Mouse (Mus musculus): ENCODE results near the gene Fkbp10. TPM values are rescaled to one million over a fixed set of nuclear protein-coding genes. Genes with fewer than 3 reads are reported as not detected.

The Fkbp10 gene
- not detected for polyA plus RNA-seq (2017; shearing (Covaris generic))

GRCm38 (mm10) chr11:100414914-100415822 lies at the start of gene Fkbp10:
Gene Fkbp10, plus strand, starts transcription at chr11:100415697.
- ATAC-seq = no peak

GRCm38 (mm10) chr11:100369145-100369544 lies 46.4 kb upstream of the Fkbp10 start:
- ATAC-seq = no peak

- ATAC-seq = no peak
These were observed 45.7 kb upstream of the Fkbp10 start for GRCm38 (mm10) chr11:100369822-100370221.

GRCm38 (mm10) chr11:100371981-100372558 lies 43.4 kb upstream of the Fkbp10 start:
- no peak for ATAC-seq

GRCm38 (mm10) chr11:100375127-100375526 lies 40.4 kb upstream of the Fkbp10 start:
- ATAC-seq = no peak

- ATAC-seq = no peak
These were observed 39.5 kb upstream of the Fkbp10 start for GRCm38 (mm10) chr11:100376005-100376404.

GRCm38 (mm10) chr11:100376746-100377389 lies 38.6 kb upstream of the Fkbp10 start:
- ATAC-seq = no peak

- no peak for ATAC-seq
These were observed 37.5 kb upstream of the Fkbp10 start for GRCm38 (mm10) chr11:100377989-100378388.

GRCm38 (mm10) chr11:100378446-100378845 lies 37.1 kb upstream of the Fkbp10 start:
- no peak for ATAC-seq

GRCm38 (mm10) chr11:100379311-100379710 lies 36.2 kb upstream of the Fkbp10 start:
- ATAC-seq = no peak

- no peak for ATAC-seq
These were observed 32.8 kb upstream of the Fkbp10 start for GRCm38 (mm10) chr11:100382682-100383081.

GRCm38 (mm10) chr11:100385016-100385415 lies 30.5 kb upstream of the Fkbp10 start:
- no peak for ATAC-seq

- no peak for ATAC-seq
These were observed 28.9 kb upstream of the Fkbp10 start for GRCm38 (mm10) chr11:100386586-100386985.

GRCm38 (mm10) chr11:100387111-100387510 lies 28.4 kb upstream of the Fkbp10 start:
- ATAC-seq = no peak

- no peak for ATAC-seq
These were observed 27.7 kb upstream of the Fkbp10 start for GRCm38 (mm10) chr11:100387589-100388375.

GRCm38 (mm10) chr11:100388588-100388987 lies 26.9 kb upstream of the Fkbp10 start:
- ATAC-seq = no peak

GRCm38 (mm10) chr11:100389931-100390445 lies 25.5 kb upstream of the Fkbp10 start:
- no peak for ATAC-seq

- no peak for ATAC-seq
These were observed 24.2 kb upstream of the Fkbp10 start for GRCm38 (mm10) chr11:100391081-100391883.

GRCm38 (mm10) chr11:100391884-100392345 lies 23.6 kb upstream of the Fkbp10 start:
- ATAC-seq = no peak

- ATAC-seq = no peak
These were observed 22.5 kb upstream of the Fkbp10 start for GRCm38 (mm10) chr11:100392958-100393357.

- no peak for ATAC-seq
These were observed 21.8 kb upstream of the Fkbp10 start for GRCm38 (mm10) chr11:100393733-100394132.
